Mouse (Mus musculus) myocyte (in vitro differentiated cells): ENCODE measurements around the gene Taf5.

Experiments
- E2F4 ChIP-seq: IDR thresholded peaks from one replicate; pipeline ENCODE4 v1.6.1; 2011; ENCODE audit warnings: mild to moderate bottlenecking, control low read depth, moderate library complexity; ENCODE audit not compliant: insufficient read depth
- MAX ChIP-seq: IDR thresholded peaks from one replicate; pipeline ENCODE4 v1.6.1; 2011; ENCODE audit warnings: low read depth, mild to moderate bottlenecking, control low read depth
- MYOD1 ChIP-seq, 3 experiments: IDR thresholded peaks; one replicate each; pipeline ENCODE4 v1.6.1; 2011; ENCODE audit warnings: control low read depth in 2 of 3, low read depth in 2 of 3, mild to moderate bottlenecking in 2 of 3, moderate library complexity in 1 of 3; ENCODE audit not compliant: insufficient read length in 2 of 3, control insufficient read depth in 1 of 3
- MYOG ChIP-seq, 3 experiments: IDR thresholded peaks; one replicate each; pipeline ENCODE4 v1.6.1; 2011; ENCODE audit warnings: control low read depth in 2 of 3, low read depth in 2 of 3, mild to moderate bottlenecking in 2 of 3; ENCODE audit not compliant: insufficient read length in 2 of 3, control insufficient read depth in 1 of 3, insufficient read depth in 1 of 3
- POLR2A ChIP-seq: IDR thresholded peaks from one replicate; pipeline ENCODE4 v1.6.1; 2011; ENCODE audit warnings: low read depth, mild to moderate bottlenecking, control low read depth, moderate library complexity; ENCODE audit not compliant: insufficient read length
- POLR2AphosphoS2 ChIP-seq: IDR thresholded peaks from one replicate; pipeline ENCODE4 v1.6.1; 2011; ENCODE audit warnings: low read depth, control low read depth; ENCODE audit not compliant: insufficient read length
- SRF ChIP-seq: IDR thresholded peaks from one replicate; pipeline ENCODE4 v1.6.1; 2011; ENCODE audit warnings: low read depth; ENCODE audit not compliant: control insufficient read depth, insufficient read length
- TCF12 ChIP-seq: IDR thresholded peaks from one replicate; pipeline ENCODE4 v1.6.1; 2011; ENCODE audit warnings: mild to moderate bottlenecking, control low read depth; ENCODE audit not compliant: poor library complexity, insufficient read depth, severe bottlenecking
- TCF3 ChIP-seq: IDR thresholded peaks from one replicate; pipeline ENCODE4 v1.6.1; 2011; ENCODE audit warnings: low read depth, control low read depth; ENCODE audit not compliant: insufficient read length
- USF1 ChIP-seq: IDR thresholded peaks from one replicate; pipeline ENCODE4 v1.6.1; 2011; ENCODE audit warnings: low read depth, mild to moderate bottlenecking, control low read depth, moderate library complexity

- TF ChIP-seq POLR2A, result no peak
- TF ChIP-seq USF1, result no peak
- no peak for TF ChIP-seq MYOG (IDR thresholded peaks at IDR 0.05; ENCODE audit: control insufficient read depth in 1 of 3, insufficient read depth in 1 of 3, insufficient read length in 2 of 3, low read depth in 2 of 3)
- TF ChIP-seq MYOD1 (IDR thresholded peaks at IDR 0.05; ENCODE audit: control insufficient read depth in 1 of 3, insufficient read length in 2 of 3, low read depth in 2 of 3), result no peak
- no peak for TF ChIP-seq TCF12
- TF ChIP-seq POLR2AphosphoS2, result no peak
- no peak for TF ChIP-seq SRF
- no peak for TF ChIP-seq E2F4
- no peak for TF ChIP-seq MAX
- no peak for TF ChIP-seq TCF3
Observed at GRCm38 (mm10) chr19:47122802-47123201, 55.3 kb downstream of the Taf5 start.
